Mouse (Mus musculus) c-Kit-positive CD71-positive TER-119-negative erythroid progenitor cells, embryonic 14.5 days (primary cell): ENCODE measurements around the gene Telo2.
"Not testable (repeated sequence)": the region's sequence is repeated elsewhere in the genome, so short reads cannot be mapped to it uniquely, and the experiment has no call there.

Source experiments
- DNase-seq: peaks from one replicate; pipeline ENCODE4 v3.0.0-alpha.2; 2013; ENCODE audit warnings: low read depth

The Telo2 gene

GRCm38 (mm10) chr17:25115664-25116432 lies at the start of gene Telo2:
Telo2 (minus strand) TSS chr17:25115967.
- DNase-seq, result peak; percentile 90

GRCm38 (mm10) chr17:25164770-25165169 lies 49.0 kb upstream of the Telo2 start:
- DNase-seq, result no peak

- no peak for DNase-seq
Measured at GRCm38 (mm10) chr17:25163387-25163786, 47.6 kb upstream of the Telo2 start.

- no peak for DNase-seq
Measured at GRCm38 (mm10) chr17:25162161-25162560, 46.4 kb upstream of the Telo2 start, which contains the start of gene Ccdc154. Ccdc154 (plus strand) TSS chr17:25162461.

- DNase-seq, result no peak
Measured at GRCm38 (mm10) chr17:25139960-25140359, 24.2 kb upstream of the Telo2 start.

- DNase-seq, result no peak
Measured at GRCm38 (mm10) chr17:25138803-25139202, 23.0 kb upstream of the Telo2 start.

GRCm38 (mm10) chr17:25135622-25136021 lies 19.9 kb upstream of the Telo2 start:
- no peak for DNase-seq

- peak; percentile 86 for DNase-seq
Measured at GRCm38 (mm10) chr17:25133275-25133698, 17.5 kb upstream of the Telo2 start, which contains the start of gene Clcn7. Clcn7 (plus strand) TSS chr17:25133391.

GRCm38 (mm10) chr17:25130060-25130459 lies 14.3 kb upstream of the Telo2 start:
- DNase-seq, result no peak

- DNase-seq, result no peak
Measured at GRCm38 (mm10) chr17:25127681-25128080, 11.9 kb upstream of the Telo2 start.

- DNase-seq, result peak; percentile 55
Measured at GRCm38 (mm10) chr17:25127079-25127478, 11.3 kb upstream of the Telo2 start.

- not testable (repeated sequence) for DNase-seq
Measured at GRCm38 (mm10) chr17:25125442-25126060, 9.8 kb upstream of the Telo2 start.

GRCm38 (mm10) chr17:25123979-25124378 lies 8.2 kb upstream of the Telo2 start:
- no peak for DNase-seq

- no peak for DNase-seq
Measured at GRCm38 (mm10) chr17:25120406-25120805, 4.6 kb upstream of the Telo2 start, which contains the start of gene Ptx4. Ptx4 (plus strand) TSS chr17:25120760.

- no peak for DNase-seq
Measured at GRCm38 (mm10) chr17:25117263-25117662, 1.5 kb upstream of the Telo2 start.

GRCm38 (mm10) chr17:25114908-25115645 lies 690 bp downstream of the Telo2 start:
- no peak for DNase-seq

GRCm38 (mm10) chr17:25112423-25112810 lies 3.4 kb downstream of the Telo2 start:
- no peak for DNase-seq

- no peak for DNase-seq
Measured at GRCm38 (mm10) chr17:25111739-25112422, 3.9 kb downstream of the Telo2 start.

- no peak for DNase-seq
Measured at GRCm38 (mm10) chr17:25111220-25111619, 4.5 kb downstream of the Telo2 start.

GRCm38 (mm10) chr17:25110590-25110989 lies 5.2 kb downstream of the Telo2 start:
- DNase-seq, result no peak

GRCm38 (mm10) chr17:25109578-25109977 lies 6.2 kb downstream of the Telo2 start:
- no peak for DNase-seq

- DNase-seq, result no peak
Measured at GRCm38 (mm10) chr17:25107786-25108185, 8.0 kb downstream of the Telo2 start.
